Mouse (Mus musculus) mouse embryonic stem cell (cell line): ENCODE results near the gene Rexo4.

Source experiments
- in situ Hi-C, 2 experiments: fragments of 300-500 bp; cut with MboI; formaldehyde crosslinking; loops; 1 replicate in 1 of 2; 3 replicates in 1 of 2; pipeline ENCODE4 v1.14.3; 2019 to 2020; ENCODE audit warnings: low sequenced_read_pairs in 2 of 2, low pct_unique_long_range_greater_than_20kb in 1 of 2, mixed read lengths in 1 of 2; ENCODE audit not compliant: unreplicated experiment in 1 of 2

Gene Rexo4

DNA sequence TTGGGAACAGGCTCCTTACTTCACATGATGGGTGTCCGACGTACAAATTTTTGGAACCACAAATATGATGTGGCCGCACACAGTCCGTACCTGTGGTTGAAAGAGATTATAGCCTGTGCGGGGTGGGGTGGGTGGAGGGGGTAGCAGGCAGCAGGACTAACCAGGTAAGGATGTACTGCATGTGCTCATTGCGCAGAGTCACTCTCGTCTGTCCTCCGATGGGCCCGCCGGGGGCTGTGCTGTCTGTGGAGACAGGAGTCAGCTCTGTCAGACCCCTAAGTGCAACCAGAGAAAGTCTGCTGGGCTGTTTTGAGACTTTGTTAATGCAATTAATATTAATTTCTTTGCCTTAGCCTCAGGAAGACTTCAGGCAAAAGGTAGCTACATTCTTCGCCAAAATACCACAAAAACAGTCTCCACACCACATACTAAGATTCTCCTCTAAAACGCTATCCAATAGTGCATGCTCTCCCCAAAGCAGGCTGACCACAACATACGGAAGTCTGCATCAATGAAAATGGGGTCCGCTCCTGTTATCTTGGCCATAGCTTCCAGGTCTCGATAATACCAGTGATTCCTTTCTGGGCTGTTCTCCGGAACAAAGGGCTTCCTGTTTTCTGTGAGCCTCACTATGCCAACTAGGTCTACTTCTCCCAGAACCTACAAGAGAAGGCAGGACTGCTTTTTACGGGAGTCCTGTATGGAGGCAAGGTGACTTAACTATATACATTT is 50.6 kb downstream of the Rexo4 start:
- in situ Hi-C loops = no loop called here

DNA sequence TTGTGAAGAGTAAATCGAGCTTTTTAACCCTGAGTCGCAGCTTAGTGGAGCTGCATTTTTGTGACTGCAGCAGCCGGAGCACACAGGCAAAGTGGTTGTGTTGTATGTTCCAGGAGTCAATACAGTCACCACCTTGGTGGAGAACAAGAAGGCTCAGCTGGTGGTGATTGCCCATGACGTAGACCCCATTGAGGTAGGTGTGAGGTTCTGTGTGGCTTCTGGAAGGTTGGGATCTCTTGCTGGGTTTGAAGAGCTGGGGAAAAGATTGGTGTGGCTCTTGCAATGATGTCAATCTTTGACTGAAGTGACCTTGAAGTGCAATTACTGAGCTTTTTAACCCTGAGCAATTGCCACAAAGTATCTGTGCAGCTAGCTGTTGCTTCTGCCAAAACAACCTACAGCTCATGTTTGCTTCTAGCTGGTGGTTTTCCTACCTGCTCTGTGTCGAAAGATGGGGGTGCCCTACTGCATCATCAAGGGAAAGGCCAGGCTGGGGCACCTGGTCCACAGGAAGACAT is 51.9 kb downstream of the Rexo4 start:
- in situ Hi-C loops = no loop called here

DNA sequence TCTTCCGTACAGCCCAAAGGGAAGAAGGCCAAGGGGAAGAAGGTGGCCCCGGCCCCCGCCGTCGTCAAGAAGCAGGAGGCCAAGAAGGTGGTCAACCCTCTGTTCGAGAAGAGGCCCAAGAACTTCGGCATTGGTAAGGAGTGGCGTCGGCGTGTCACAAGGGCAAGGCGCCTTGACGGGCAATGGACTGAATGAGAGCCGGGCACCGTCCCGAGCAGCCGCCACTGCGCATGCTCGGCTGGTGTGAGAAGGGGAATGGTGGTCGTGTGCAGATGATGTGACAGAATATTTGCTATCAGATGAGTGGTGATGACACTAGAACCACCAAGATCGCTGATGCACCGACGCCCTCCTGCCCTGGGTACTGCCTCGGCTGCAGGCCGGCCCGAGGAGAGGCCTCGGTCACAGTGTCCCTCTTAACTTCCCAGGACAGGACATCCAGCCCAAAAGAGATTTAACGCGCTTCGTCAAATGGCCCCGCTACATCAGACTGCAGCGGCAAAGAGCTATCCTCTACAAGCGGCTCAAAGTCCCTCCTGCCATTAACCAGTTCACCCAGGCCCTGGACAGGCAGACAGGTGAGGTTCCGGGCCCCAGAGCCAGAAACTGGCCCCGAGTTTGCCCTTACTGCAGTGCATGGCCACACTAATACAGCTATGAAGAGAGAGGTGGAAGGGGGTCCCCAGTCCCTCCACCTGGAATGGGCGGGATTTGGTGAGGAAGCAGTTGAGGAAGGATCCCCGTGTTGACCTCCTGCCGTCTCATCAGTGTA is 53.0 kb downstream of the Rexo4 start:
- in situ Hi-C loops = no loop called here

DNA sequence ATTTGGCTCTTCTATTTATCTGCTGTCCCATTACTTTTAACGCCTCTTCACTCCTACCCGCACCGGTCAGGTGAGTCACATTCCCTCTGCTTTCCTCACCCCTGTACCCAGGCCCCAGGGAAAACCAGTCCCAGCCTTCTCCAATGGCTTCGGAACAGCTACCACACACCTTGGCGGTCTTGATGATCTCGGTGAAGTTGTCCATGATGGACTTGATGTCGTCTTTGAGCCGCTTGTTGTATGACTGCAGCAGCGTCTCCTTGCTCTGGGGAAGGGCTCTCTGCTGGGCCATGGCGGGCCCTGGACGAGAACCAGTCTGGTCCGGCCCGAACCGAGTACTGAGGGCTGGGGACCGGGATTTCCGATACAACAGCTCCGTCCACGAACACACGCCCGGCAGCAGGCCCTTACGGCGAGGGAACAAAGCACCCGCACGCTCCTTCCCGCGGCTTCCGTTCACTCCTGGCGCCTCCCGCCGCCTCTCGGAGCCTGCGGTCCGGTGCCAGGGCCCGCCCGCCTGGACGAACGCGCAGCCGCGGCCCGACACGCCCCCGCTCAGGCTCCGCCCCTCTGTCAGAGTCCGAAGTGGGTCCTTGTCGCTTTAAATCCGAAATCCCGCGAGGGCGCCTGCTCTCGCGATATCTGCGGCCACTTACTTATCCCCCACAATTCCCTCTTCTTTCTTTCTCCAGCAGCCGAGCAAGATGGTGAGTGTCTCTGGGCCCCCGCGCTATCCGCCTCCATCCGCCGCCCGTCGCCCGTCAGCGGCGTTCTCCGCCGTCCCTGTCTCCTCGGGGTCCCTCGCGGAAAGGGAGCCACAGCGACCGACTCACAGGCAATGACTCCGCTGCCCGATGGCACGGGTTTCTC is 53.8 kb downstream of the Rexo4 start, which contains the start of the genes Med22 and Rpl7a:
Gene Med22 (minus strand): TSS at position 554 of the 870 bp plus-strand sequence.
Gene Rpl7a (plus strand): TSS at position 641 of the 870 bp plus-strand sequence.
- in situ Hi-C loops = no loop called here

DNA sequence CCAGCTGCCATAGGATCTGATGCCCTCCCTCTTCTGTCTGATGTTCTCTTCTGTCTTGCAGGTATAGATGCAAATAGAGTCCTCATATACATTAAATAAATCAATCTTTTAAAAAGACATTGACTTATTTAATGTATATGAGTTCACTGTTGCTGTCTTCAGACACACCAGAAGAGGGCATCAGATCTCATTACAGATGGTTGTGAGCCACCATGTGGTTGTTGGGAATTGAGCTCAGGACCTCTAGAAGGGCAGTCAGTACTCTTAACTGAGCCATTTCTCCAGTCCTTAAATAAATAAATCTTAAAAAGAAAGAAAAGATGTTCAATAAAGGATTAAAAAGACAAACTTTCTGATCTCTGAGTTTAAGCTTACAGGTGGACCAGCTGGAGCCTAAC is 54.8 kb downstream of the Rexo4 start:
- in situ Hi-C loops = loop anchor here in 1 of 2 experiments (5.0 kb wide), 1 partner anchor 267 kb away; no protein-coding TSS in a partner anchor

DNA sequence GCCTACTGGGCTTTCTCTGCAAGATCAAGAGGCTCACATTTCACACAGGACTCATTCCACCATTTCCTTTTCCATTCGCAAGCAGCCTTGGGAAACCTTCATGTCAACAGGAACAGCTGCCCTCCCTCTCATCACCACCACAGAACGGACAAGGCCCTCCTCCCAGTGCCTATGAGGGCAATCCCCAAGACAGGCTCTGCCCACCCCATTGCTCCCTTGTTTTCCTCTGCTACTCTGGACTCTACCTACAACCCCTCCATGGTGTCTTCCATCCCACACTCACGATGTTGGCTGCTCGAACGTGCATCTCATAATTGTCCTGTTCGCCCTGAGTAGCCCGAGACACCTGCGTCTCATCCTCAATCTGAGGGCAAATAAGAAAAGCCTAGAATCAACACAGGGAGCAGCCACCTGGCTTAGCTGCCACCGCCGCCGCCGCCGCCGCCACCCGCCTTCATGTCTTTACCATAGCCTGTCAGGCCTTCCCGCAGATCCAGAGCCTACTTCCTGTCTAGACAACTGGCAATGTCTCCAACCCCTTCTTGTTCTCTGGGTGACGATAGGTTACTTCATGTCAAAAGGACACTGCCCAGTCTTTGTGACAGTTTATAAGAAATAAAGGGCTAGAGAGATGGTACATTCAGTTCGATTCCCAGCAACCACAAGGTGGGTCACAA is 55.3 kb downstream of the Rexo4 start:
- in situ Hi-C loops = loop anchor here in 1 of 2 experiments (5.0 kb wide), 1 partner anchor 267 kb away; no protein-coding TSS in a partner anchor

DNA sequence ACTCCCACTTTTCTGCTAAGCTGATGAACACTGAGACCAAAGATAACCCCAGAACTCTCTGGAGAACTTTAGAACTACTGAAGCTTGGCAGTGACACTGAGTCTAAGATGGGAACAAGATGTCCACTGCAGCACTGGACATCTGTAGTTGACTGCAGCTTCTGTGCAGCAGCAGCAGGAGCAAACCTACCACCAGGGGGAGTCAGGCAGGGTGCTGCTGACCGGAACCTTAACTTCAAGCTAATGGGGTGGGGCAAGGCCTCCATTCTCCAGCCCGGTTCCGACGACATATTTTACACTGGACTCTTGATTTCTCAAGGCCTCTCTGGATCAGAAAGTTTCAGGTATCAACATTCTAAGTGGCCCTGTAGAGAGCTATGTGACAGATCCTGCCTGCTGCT is 57.1 kb downstream of the Rexo4 start:
- in situ Hi-C loops = loop anchor here in 1 of 2 experiments (5.0 kb wide), 1 partner anchor 265 kb away; no protein-coding TSS in a partner anchor

DNA sequence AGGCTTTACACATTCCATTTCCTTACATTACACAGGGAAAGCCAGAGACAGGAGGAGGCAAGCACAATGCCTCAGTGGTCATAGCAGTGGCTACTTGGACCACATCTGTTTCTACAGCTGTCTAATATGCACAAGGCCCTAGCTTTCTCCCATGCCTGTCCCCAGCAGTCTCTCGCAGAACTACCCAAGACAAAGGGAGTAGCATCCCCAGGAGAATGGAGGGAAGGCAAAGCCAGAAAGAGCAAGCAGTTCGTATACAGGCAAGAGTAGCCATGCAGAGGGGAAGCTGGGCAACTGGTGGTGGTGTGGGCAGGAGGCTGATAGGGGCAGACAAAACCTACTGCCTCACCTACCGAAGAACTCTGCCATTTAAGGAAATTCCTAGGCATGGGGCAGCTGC is 57.8 kb downstream of the Rexo4 start:
- in situ Hi-C loops = loop anchor here in 1 of 2 experiments (5.0 kb wide), 1 partner anchor 264 kb away; no protein-coding TSS in a partner anchor

DNA sequence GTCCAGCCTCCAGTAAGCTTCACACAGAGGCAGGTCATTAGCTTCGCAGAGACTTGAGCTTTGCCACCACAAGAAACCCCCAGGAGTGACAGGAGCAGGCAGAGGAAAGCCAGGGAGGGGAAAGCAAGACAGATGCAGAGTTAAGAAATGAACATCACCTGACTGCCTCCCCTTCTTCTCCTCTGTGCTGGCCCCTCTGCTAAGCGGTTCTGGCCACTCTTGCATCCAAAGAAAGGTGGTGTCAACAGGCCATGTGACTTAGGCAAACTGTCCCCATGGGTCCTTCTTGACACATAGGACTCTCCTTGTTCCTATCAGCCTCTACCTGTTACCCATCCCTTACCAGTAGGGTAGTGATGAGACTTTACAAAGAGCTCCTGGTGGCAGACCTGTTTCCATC is 58.2 kb downstream of the Rexo4 start:
- in situ Hi-C loops = loop anchor here in 1 of 2 experiments (5.0 kb wide), 1 partner anchor 264 kb away; no protein-coding TSS in a partner anchor
